Mouse (Mus musculus) mouse trophoblast stem cell (cell line): ENCODE data around the gene Kdm2b.
"Not testable (repeated sequence)": the region's sequence is repeated elsewhere in the genome, so short reads cannot be mapped to it uniquely, and the experiment has no call there.

Experiments
- in situ Hi-C, 2 experiments: fragments of 300-500 bp; cut with MseI, MboI; formaldehyde crosslinking; loops; 2 replicates in 1 of 2; 3 replicates in 1 of 2; pipeline ENCODE4 v1.15.1; 2025

The Kdm2b gene

GRCm38 (mm10) chr5:122978970-122979369, 10.7 kb downstream of the Kdm2b start:
- in situ Hi-C loops: no loop called here

- in situ Hi-C loops: not testable (repeated sequence)
Observed at GRCm38 (mm10) chr5:122974701-122975100, 14.9 kb downstream of the Kdm2b start.

- in situ Hi-C loops: no loop called here
Observed at GRCm38 (mm10) chr5:122972116-122972515, 17.5 kb downstream of the Kdm2b start.

- in situ Hi-C loops: no loop called here
Observed at GRCm38 (mm10) chr5:122971438-122971837, 18.2 kb downstream of the Kdm2b start.

- in situ Hi-C loops: no loop called here
Observed at GRCm38 (mm10) chr5:122970056-122970455, 19.6 kb downstream of the Kdm2b start.

- in situ Hi-C loops: no loop called here
Observed at GRCm38 (mm10) chr5:122968322-122968721, 21.3 kb downstream of the Kdm2b start.

GRCm38 (mm10) chr5:122965427-122965826, 24.2 kb downstream of the Kdm2b start:
- in situ Hi-C loops: no loop called here

GRCm38 (mm10) chr5:122964853-122965252, 24.8 kb downstream of the Kdm2b start:
- in situ Hi-C loops: no loop called here

GRCm38 (mm10) chr5:122961905-122962304, 27.7 kb downstream of the Kdm2b start:
- in situ Hi-C loops: no loop called here

GRCm38 (mm10) chr5:122959391-122959790, 30.2 kb downstream of the Kdm2b start:
- in situ Hi-C loops: no loop called here

GRCm38 (mm10) chr5:122956059-122956458, 33.6 kb downstream of the Kdm2b start:
- in situ Hi-C loops: no loop called here

GRCm38 (mm10) chr5:122951913-122952641, 37.5 kb downstream of the Kdm2b start:
- in situ Hi-C loops: no loop called here

- in situ Hi-C loops: no loop called here
Observed at GRCm38 (mm10) chr5:122951056-122951912, 38.3 kb downstream of the Kdm2b start.

GRCm38 (mm10) chr5:122950329-122950953, 39.2 kb downstream of the Kdm2b start:
- in situ Hi-C loops: no loop called here

GRCm38 (mm10) chr5:122949101-122949500, 40.5 kb downstream of the Kdm2b start:
- in situ Hi-C loops: no loop called here

- in situ Hi-C loops: no loop called here
Observed at GRCm38 (mm10) chr5:122947534-122947933, 42.1 kb downstream of the Kdm2b start.

- in situ Hi-C loops: no loop called here
Observed at GRCm38 (mm10) chr5:122938676-122939075, 50.9 kb downstream of the Kdm2b start.

GRCm38 (mm10) chr5:122937958-122938540, 51.6 kb downstream of the Kdm2b start:
- in situ Hi-C loops: no loop called here

GRCm38 (mm10) chr5:122937031-122937430, 52.6 kb downstream of the Kdm2b start:
- in situ Hi-C loops: no loop called here

- in situ Hi-C loops: no loop called here
Observed at GRCm38 (mm10) chr5:122935810-122936209, 53.8 kb downstream of the Kdm2b start.

GRCm38 (mm10) chr5:122930991-122931390, 58.6 kb downstream of the Kdm2b start:
- in situ Hi-C loops: no loop called here

- in situ Hi-C loops: no loop called here
Observed at GRCm38 (mm10) chr5:122928293-122928692, 61.3 kb downstream of the Kdm2b start.
